Mouse (Mus musculus) embryonic facial prominence, embryonic 13.5 days (tissue): ENCODE results near the gene Pld1. TPM values are rescaled to one million over a fixed set of nuclear protein-coding genes. Genes with fewer than 3 reads are reported as not detected.

Experiments used
- ATAC-seq: fragments of 200-750 bp; cut with Nextera tagmentation; 2 replicates; pipeline ENCODE4 v1.8.0; 2017; ENCODE audit warnings: low read depth; ENCODE audit not compliant: insufficient number of reproducible peaks, insufficient read depth, low FRiP score, low TSS enrichment
- H3K27ac ChIP-seq: fragments of 300-500 bp; sonication (generic); 2 replicates; pipeline ENCODE4 v1.5.1; 2015; ENCODE audit warnings: moderate library complexity, mild to moderate bottlenecking, inconsistent platforms
- H3K27me3 ChIP-seq: fragments of 300-500 bp; sonication (generic); 2 replicates; pipeline ENCODE4 v1.6.1; 2015; ENCODE audit warnings: mild to moderate bottlenecking, inconsistent platforms
- H3K36me3 ChIP-seq: fragments of 300-500 bp; sonication (generic); 2 replicates; pipeline ENCODE4 v1.6.1; 2015; ENCODE audit warnings: mild to moderate bottlenecking, inconsistent platforms
- H3K4me1 ChIP-seq: fragments of 300-500 bp; sonication (generic); 2 replicates; pipeline ENCODE4 v1.6.1; 2015; ENCODE audit warnings: inconsistent platforms
- H3K4me2 ChIP-seq: fragments of 300-500 bp; sonication (generic); 2 replicates; pipeline ENCODE4 v1.6.1; 2015; ENCODE audit warnings: moderate library complexity, mild to moderate bottlenecking, inconsistent platforms
- H3K4me3 ChIP-seq: fragments of 300-500 bp; sonication (generic); 2 replicates; pipeline ENCODE4 v1.5.1; 2015; ENCODE audit warnings: mild to moderate bottlenecking, inconsistent platforms
- H3K9ac ChIP-seq: fragments of 300-500 bp; sonication (generic); 2 replicates; pipeline ENCODE4 v1.6.1; 2015; ENCODE audit warnings: mild to moderate bottlenecking, inconsistent platforms
- H3K9me3 ChIP-seq: fragments of 300-500 bp; sonication (generic); 2 replicates; pipeline ENCODE4 v1.6.1; 2016; ENCODE audit warnings: inconsistent platforms
- WGBS: fragments of 180-500 bp; shearing (Covaris S2); methylation state at CpG from one replicate; pipeline ENCODE4 v1.1.7; 2015; ENCODE audit warnings: mixed read lengths; 5-methylcytosine and 5-hydroxymethylcytosine counted together
- polyA plus RNA-seq: library from polyadenylated mRNA; unstranded; fragments of >200 nt; fragmentation: Nextera tagmentation; extraction: Ambion mirVana; gene quantifications from 2 replicates; pipeline ENCODE4 v1.2.1, GENCODE M21; 2015

Pld1 gene
- 4.1 and 4.6 TPM in 2 replicates for polyA plus RNA-seq

DNA sequence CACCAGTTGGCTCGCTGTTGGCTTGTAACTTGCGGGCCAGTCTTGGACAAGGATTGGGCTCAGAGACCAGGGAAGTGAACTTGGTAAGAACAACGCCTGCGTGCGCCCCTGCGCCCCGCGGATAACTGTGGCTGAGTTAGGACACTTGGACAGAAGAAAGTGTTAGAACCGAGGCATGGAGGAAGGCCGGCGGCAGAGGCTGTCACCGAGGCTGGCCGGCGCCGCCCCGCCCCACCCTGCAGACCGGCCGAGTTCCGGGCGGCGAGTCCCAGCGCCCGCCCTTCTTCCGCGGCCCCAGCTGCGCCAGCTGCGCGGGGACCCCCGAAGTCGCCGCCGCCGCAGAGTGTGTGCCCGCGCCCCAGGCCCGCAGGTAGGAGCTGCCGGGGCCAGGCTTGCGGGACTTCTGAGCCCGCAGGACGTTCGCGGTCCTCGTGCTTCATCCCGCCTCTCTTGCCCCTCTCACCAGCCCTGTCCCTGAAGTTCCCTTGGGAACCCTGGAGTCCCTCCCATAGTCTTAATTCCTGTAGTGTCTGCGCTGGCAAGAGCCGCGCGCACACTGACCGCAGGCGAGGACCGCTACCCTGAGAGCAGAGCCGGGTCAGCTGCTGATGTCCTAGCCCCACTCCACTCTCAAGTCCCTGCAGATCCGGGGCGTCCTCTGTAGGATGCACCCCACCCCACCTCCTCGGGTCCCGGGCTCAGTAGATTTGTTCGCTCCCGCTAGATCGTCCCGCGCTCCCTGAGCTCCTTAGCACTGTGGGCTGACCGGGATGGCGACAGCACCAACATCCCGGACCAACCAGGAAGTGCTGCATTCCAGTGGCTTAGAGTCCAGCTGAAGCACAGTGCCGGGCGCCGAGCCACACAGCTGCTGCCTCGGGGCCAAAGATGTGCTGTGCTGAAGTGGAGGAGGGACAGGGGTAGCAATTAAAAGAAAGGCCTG, at the start of gene Pld1:
Pld1 (plus strand) TSS at position 315 of the 943 bp plus-strand sequence.
- Histone ChIP-seq H3K4me1 (peaks cover 30% of the 10 kb centered on the region), H3K27ac (peak within 1 kb of the TSS; percentile 62; the same call in 1 of the 2 replicates), H3K9me3 (no peaks in the 10 kb centered on the region), H3K4me2 (peak within 1 kb of the TSS; percentile 98), H3K36me3 (no peaks in the 10 kb centered on the region), H3K9ac (peak within 1 kb of the TSS; percentile 79), H3K27me3 (0 out of 2 replicates have a peak, but pooled peaks cover 5% of the 10 kb centered on the region), H3K4me3 (peak within 1 kb of the TSS; percentile 61)
- under 1% methylated on average over 67 of the region's 68 CpGs for WGBS
- ATAC-seq: peak; percentile 74; the same call in 1 of the 2 replicates

DNA sequence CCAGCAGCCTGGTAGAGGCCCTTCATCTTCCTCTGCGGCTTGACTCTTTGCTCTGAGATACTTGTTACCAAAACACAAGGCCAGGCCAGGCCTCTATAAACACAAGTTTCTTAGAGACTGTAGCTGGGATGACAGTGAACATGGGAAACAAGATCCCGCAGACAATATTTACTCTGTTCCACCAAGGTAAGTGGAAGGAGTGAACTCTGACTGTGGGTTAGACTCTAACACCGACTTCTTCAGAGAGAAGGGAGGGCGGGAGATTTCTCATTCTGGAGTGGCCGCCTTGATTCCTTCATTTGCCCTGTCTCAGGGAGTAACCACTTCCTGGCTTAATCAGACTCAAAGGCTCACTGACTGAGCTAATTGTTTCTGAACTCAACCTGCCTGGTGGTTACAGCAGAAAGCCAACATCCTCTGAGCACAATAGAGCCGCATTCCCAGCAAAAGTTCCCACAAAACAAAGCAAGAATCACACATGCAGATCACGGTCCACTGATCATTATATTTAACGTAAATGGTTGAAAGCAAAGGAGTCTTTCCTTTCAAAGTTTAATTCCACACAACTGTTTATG, 42.1 kb upstream of the Pld1 start, which contains the start of gene Tmem212:
Tmem212 (minus strand) TSS at position 51 of the 575 bp plus-strand sequence.
- no peaks in the 10 kb centered on the region for H3K36me3 ChIP-seq
- 55% methylated on average over 8 of the region's 8 CpGs for WGBS
- H3K4me3 ChIP-seq: no peak within 1 kb of the TSS
- H3K9ac ChIP-seq: no peak within 1 kb of the TSS
- no peaks in the 10 kb centered on the region for H3K27me3 ChIP-seq
- H3K27ac ChIP-seq: 0 out of 2 replicates have a peak within 1 kb of the TSS, but pooled peaks have one; percentile 39
- H3K4me1 ChIP-seq: peaks cover 22% of the 10 kb centered on the region
- no peak for ATAC-seq
- no peak within 1 kb of the TSS for H3K4me2 ChIP-seq
- H3K9me3 ChIP-seq: no peaks in the 10 kb centered on the region

DNA sequence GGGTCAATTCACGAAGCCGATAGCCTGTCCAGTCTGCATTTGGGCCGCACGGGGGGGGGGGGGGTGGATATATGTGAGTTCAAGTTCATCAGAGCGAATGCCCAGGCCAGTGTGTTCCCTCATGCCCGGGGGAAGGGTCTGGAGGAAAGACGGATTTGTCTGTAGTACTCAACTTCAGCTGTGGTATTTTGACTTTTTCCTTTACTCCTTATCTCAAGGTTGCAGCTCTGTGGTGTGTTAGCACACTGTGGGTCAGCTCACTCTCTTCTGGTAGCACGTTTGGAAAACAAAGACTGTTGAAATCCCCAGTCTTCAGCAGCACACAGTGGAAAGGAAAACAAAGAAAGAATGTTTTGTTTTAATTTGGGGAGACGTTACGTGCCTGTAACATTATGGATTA, 40.3 kb upstream of the Pld1 start:
- Histone ChIP-seq H3K27me3 (no peaks in the 10 kb centered on the region), H3K4me2 (no peak overlapping the region), H3K4me3 (no peak overlapping the region), H3K9ac (no peak overlapping the region), H3K4me1 (peaks cover 22% of the 10 kb centered on the region), H3K27ac (no peak overlapping the region), H3K9me3 (no peaks in the 10 kb centered on the region), H3K36me3 (no peaks in the 10 kb centered on the region)
- no peak for ATAC-seq
- 79% methylated on average over 10 of the region's 10 CpGs for WGBS

DNA sequence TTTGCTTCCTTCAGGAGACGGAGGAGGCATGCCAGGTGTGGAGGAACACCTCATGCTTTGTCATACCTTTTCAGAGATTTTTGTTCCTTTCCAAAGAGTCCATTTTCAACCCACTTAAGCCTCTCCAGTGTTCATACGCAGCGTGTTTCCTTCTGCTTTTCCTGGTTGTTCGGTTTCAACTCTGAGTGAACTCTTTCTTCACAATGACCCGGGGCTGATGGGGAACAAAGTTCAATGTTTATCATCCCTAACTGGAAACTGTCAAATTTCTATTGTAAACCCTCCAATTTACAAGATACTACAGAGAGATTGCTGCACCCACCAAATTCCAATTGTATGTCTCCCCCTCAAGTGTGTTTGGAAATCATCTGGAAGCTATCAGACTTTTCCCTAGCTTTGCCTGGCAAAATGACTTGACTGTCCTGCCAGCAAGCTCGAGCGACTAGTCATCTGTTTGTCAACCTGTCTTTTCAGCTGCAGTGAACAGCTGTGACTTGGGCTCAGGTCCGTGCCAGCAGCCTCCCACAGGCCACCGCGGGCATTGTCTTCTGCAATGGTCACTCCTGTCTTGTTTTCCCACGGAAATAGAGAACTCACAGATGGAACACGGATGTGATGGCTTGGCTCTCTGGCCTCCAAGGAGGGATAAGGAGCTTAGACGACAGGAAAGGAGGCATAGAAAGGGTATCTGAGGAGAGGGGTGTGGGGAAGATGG, 39.3 kb upstream of the Pld1 start:
- no peak overlapping the region for H3K4me2 ChIP-seq
- no peak for ATAC-seq
- H3K4me3 ChIP-seq: no peak overlapping the region
- peaks cover 22% of the 10 kb centered on the region for H3K4me1 ChIP-seq
- H3K9ac ChIP-seq: no peak overlapping the region
- no peaks in the 10 kb centered on the region for H3K9me3 ChIP-seq
- no peaks in the 10 kb centered on the region for H3K36me3 ChIP-seq
- 48% methylated on average over 13 of the region's 13 CpGs for WGBS
- no peak overlapping the region for H3K27ac ChIP-seq
- no peaks in the 10 kb centered on the region for H3K27me3 ChIP-seq

DNA sequence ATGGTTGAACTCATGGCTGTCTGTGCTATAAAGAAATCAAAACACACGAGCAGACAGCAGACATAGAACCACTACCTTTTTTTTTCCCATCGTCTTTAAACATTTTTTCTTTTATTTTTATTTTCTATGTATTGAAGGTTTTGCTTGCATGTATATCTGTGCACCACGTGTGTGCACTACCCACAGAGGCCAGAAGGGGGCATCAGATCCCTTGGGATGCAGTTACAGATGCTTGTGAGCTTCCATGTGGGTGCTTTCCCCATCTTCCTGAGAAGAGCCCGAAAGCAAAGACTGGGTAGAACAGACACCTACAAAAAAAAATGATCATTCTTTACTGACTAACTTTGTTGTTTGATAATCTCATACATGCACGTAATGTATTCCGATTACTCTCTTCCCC, 36.6 kb upstream of the Pld1 start:
- Histone ChIP-seq H3K4me1 (peaks cover 17% of the 10 kb centered on the region), H3K9me3 (no peaks in the 10 kb centered on the region), H3K27me3 (no peaks in the 10 kb centered on the region), H3K27ac (no peak overlapping the region), H3K4me2 (no peak overlapping the region), H3K9ac (no peak overlapping the region), H3K4me3 (no peak overlapping the region), H3K36me3 (no peaks in the 10 kb centered on the region)
- no peak for ATAC-seq
- WGBS: 91% methylated on average over 6 of the region's 6 CpGs

DNA sequence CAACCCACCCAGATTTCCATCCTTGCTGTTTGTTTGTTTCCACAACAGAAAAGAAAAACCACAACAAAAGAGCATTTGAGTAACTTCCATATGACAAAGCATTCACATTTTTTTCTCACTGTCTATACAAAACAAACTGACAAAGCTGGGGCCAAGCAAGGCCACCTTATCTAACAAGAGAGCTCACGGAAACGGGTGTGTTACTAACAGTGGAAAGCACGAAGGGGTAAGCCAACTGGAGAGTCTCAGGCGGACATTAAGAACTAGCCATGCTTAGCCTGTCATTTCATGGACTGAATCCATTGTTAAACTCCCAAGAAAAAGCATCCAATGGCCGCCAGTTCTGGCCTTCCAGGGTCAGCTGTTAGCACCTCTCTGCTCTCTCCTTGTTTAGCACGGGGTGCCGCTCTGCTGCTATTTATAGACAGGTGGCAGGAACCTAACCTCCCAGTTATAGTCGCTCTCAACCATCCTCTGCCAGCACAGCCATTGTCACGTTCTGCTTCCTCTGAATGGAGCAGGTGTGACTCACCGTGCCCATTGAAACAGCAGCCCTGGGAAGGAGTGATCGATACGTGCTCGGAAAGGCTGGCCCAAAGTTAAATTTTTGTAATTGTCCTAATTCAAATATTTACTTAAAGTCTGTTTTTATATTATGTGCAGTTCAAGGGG, 33.7 kb upstream of the Pld1 start:
- 70% methylated on average over 13 of the region's 13 CpGs for WGBS
- Histone ChIP-seq H3K27me3 (no peaks in the 10 kb centered on the region), H3K9me3 (no peaks in the 10 kb centered on the region), H3K36me3 (no peaks in the 10 kb centered on the region), H3K4me1 (peaks cover 1% of the 10 kb centered on the region; the same call in 1 of the 2 replicates), H3K27ac (no peak overlapping the region), H3K9ac (no peak overlapping the region), H3K4me2 (no peak overlapping the region), H3K4me3 (no peak overlapping the region)
- ATAC-seq: no peak

DNA sequence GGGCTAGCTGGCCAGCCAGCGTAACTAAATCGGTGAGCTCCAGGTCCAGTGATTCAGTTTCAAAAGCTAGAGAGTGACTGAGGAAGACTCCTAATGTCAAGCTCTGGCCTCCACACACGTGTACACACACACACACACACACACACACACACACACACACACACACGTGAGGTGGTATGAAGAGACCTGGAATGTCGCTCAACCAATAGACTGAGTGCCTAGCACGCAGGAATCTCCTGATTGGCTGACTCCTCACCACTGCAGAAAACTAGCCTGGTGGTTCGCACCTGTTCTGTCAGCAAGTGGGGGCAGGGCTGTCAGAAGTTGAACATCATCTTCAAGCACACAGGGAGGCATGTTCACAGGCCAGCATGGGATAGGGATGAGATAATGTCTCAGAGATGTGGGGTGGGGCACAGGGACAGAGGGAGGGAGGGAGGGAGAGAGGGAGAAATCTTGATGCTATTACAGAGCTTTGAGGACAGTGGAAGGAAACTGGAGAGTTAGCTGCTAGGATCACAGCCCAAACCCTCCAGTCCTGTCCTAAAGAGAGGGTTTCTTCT, 31.8 kb upstream of the Pld1 start:
- Histone ChIP-seq H3K27ac (no peak overlapping the region), H3K9me3 (no peaks in the 10 kb centered on the region), H3K27me3 (no peaks in the 10 kb centered on the region), H3K4me2 (no peak overlapping the region), H3K9ac (no peak overlapping the region), H3K36me3 (no peaks in the 10 kb centered on the region), H3K4me1 (no peaks in the 10 kb centered on the region), H3K4me3 (no peak overlapping the region)
- 60% methylated on average over 7 of the region's 7 CpGs for WGBS
- ATAC-seq: no peak

DNA sequence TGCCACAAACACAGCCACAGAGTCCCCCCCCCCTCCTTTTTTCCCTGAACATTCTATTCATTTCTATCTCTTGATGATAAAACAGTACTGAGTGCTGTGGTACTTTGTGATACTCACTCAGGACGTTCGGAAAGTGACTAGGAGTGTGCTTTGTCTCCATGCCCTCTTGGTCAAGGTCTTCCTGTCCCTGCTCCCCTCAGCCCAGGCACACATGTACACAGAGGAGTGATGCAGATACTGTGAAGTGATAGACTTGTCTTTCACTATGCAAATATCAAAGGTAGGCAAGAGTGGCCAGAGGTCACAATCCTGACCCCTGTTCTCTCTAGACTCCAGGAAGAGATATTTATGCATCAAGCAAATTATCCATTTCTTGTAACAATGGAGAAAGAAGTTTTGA, 31.2 kb upstream of the Pld1 start:
- Histone ChIP-seq H3K27ac (no peak overlapping the region), H3K9ac (no peak overlapping the region), H3K9me3 (no peaks in the 10 kb centered on the region), H3K4me1 (no peaks in the 10 kb centered on the region), H3K4me3 (no peak overlapping the region), H3K4me2 (no peak overlapping the region), H3K27me3 (no peaks in the 10 kb centered on the region), H3K36me3 (no peaks in the 10 kb centered on the region)
- WGBS: 78% methylated on average over 2 of the region's 2 CpGs
- no peak for ATAC-seq

DNA sequence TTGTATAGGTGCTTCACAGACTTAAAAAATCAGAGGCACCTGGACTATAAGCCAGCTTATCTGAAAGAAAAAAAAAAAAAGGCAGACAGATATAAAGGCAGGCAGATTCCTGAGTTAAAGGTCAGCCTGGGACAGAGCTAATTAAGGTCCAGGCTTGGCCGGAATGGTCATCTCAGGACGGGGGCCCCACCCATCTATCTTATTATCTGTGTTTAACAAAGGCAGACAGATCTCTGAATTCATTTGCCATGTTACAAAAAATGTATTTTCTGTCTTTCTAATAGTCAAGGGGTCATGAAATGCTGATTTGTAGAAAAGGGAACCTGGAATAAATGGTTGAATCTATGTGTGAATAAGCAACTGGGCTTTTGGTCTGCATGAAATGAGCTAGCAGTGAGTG, 30.2 kb upstream of the Pld1 start:
- no peak for ATAC-seq
- no peak overlapping the region for H3K4me3 ChIP-seq
- no peaks in the 10 kb centered on the region for H3K36me3 ChIP-seq
- H3K27ac ChIP-seq: no peak overlapping the region
- H3K9me3 ChIP-seq: no peaks in the 10 kb centered on the region
- no peaks in the 10 kb centered on the region for H3K4me1 ChIP-seq
- H3K4me2 ChIP-seq: no peak overlapping the region
- 72% methylated on average over 2 of the region's 2 CpGs for WGBS
- H3K27me3 ChIP-seq: no peaks in the 10 kb centered on the region
- H3K9ac ChIP-seq: no peak overlapping the region

DNA sequence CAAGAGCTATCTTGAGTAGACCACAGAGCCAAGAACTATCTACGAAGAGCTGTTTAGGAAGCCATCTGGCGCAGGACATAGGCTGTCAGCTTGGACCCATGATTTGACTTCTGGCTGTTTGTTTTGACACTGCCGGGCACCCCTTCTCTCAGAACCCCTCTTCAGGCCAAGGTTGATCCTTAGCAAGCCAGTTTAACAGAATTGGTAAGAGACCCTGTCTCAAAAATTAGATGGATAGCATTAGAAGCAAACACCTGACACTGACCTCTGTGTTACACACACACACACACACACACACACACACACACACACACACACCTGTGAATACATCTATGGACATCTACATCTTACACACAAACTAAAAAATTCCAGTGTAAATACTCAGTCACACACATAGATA, 29.5 kb upstream of the Pld1 start:
- Histone ChIP-seq H3K4me2 (no peak overlapping the region), H3K4me3 (no peak overlapping the region), H3K9me3 (no peaks in the 10 kb centered on the region), H3K36me3 (no peaks in the 10 kb centered on the region), H3K9ac (no peak overlapping the region), H3K4me1 (no peaks in the 10 kb centered on the region), H3K27ac (no peak overlapping the region), H3K27me3 (no peaks in the 10 kb centered on the region)
- no peak for ATAC-seq
- 92% methylated on average over 3 of the region's 3 CpGs for WGBS
